Mouse (Mus musculus): ENCODE measurements around the gene Tbc1d2.
"Not testable (repeated sequence)": the region's sequence is repeated elsewhere in the genome, so short reads cannot be mapped to it uniquely, and the experiment has no call there.

Gene Tbc1d2

GRCm38 (mm10) chr4:46602704-46603103 lies 47.3 kb downstream of the Tbc1d2 start:
- no peak for DNase-seq (ENCODE audit: extremely low spot score, low read depth, low spot score)

DNA sequence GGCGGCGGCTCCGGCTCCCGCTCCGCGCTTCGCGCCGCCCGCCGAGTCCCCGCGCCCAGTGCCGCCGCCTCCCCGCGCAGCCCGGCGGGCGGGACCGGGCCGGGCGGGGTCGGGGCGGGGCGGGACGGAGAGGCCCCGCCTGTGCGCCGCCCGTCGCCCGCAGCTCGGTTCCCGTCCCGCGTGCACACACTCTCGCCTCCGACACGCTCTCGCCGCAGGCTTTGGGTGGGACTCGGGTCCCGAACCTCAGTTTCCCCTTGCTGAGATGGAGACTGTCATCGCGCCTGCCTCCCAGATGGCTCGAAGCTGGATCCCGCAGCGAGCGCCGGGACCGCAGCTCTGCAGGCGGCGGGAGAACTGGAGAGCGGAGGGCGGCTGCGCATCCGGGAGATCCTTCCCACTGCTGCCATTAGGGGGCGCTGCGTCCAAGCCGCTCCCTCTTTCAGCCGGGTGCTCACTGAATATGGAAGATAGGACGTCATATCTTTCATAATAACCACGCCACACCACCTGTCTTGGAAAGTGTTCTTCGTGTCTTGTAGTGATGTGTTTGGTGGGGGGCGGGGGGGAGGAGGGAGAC lies 48.1 kb downstream of the Tbc1d2 start, which contains the start of gene Coro2a:
Gene Coro2a, minus strand, starts transcription at position 359 of the 580 bp plus-strand sequence.
- no peak for DNase-seq (ENCODE audit: extremely low spot score, low read depth, low spot score)

GRCm38 (mm10) chr4:46601258-46601843 lies 48.7 kb downstream of the Tbc1d2 start:
- DNase-seq (ENCODE audit: extremely low spot score, low read depth, low spot score) = no peak

GRCm38 (mm10) chr4:46600473-46601257 lies 49.3 kb downstream of the Tbc1d2 start:
- DNase-seq (ENCODE audit: extremely low spot score, low read depth, low spot score) = no peak

DNA sequence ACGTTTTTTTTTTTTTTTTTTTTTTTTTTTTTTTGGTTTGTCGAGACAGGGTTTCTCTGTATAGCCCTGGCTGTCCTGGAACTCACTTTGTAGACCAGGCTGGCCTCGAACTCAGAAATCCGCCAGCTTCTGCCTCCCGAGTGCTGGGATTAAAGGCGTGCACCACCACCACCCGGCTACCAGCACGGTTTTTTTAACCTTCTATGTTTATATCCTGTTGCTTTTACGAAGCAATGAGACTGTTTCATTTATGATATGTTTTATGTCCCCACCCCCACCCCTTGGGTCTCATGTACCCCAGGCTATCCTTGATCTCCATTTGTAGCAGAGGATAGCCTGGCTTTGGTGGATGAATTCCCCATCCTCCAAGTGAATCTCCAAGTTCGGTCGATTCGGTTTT lies 50.4 kb downstream of the Tbc1d2 start:
- not testable (repeated sequence) for DNase-seq (ENCODE audit: extremely low spot score, low read depth, low spot score)

DNA sequence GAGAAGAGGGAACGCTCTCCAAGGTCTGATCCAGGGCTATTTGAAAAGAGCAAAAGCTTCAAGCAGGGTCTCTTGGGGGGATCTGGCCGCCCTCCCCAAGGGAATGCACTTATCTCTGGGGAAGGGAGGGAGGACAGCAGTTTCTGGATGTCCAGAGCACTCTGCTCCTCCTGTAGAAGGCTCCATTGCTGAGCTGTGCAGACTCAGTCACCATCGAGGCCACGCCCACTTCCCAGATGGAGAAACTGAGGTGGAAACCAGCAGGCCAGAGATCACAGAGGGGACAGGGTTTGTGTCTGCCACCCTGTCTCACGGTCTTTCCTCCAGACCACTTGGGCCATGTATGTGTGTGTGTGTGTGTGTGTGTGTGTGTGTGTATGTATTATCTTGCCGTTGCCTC lies 51.0 kb downstream of the Tbc1d2 start:
- no peak for DNase-seq (ENCODE audit: extremely low spot score, low read depth, low spot score)

GRCm38 (mm10) chr4:46598111-46598510 lies 51.9 kb downstream of the Tbc1d2 start:
- no peak for DNase-seq (ENCODE audit: extremely low spot score, low read depth, low spot score)

DNA sequence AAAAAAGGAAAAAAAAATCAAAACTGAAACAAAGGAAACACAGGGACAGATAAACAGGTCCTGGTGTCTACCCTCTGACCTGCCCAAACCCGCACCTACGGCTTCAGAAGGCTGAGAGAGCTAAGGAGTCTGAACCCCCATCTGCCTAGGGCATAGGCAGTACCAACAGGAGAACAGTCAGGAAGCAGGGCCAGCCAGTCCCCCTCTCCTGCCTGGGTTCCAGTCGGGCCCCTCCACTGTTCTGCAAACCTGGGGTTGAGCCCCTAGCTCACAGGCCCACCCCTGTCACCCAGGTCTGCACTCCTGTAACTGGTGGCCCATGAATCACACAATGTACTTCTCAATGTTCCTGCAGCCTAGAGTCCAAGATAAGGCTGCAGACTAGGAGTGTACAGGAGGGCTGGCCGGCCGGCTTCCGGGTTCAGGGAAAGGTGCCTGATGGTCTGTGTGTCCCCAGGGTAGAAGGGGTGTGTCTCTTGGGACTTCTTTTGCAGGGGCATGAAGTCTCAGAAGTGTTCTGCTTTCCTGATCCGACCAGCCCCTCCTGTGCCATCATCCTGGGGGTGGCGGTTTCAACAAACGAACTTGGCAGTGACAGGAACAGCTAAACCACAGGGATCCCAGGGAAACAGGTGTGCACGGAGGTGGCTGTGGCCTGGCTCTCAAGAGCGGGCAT lies 52.6 kb downstream of the Tbc1d2 start:
- no peak for DNase-seq (ENCODE audit: extremely low spot score, low read depth, low spot score)

GRCm38 (mm10) chr4:46596398-46596797 lies 53.6 kb downstream of the Tbc1d2 start:
- DNase-seq (ENCODE audit: extremely low spot score, low read depth, low spot score) = no peak

GRCm38 (mm10) chr4:46594131-46594530 lies 55.9 kb downstream of the Tbc1d2 start:
- DNase-seq (ENCODE audit: extremely low spot score, low read depth, low spot score) = no peak

DNA sequence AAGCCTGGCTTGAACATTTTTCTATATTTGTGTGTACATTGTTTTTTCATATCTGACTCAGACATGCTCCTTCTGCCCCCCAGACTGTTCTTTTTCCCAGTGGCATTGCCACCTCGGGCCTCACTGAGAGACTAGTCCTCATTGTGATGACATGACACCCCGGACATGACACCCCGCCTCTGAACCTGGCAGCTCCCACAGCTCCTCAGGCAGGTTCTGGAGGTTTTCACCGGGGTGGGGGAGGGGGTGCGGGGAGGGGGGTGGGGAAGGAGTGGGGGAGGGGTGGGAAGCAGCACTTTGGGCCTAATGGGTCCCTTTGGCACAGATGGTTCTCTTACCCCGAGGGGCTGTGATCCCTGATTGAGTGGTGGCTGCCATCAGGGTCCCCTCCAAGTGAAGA lies 56.5 kb downstream of the Tbc1d2 start:
- no peak for DNase-seq (ENCODE audit: extremely low spot score, low read depth, low spot score)

DNA sequence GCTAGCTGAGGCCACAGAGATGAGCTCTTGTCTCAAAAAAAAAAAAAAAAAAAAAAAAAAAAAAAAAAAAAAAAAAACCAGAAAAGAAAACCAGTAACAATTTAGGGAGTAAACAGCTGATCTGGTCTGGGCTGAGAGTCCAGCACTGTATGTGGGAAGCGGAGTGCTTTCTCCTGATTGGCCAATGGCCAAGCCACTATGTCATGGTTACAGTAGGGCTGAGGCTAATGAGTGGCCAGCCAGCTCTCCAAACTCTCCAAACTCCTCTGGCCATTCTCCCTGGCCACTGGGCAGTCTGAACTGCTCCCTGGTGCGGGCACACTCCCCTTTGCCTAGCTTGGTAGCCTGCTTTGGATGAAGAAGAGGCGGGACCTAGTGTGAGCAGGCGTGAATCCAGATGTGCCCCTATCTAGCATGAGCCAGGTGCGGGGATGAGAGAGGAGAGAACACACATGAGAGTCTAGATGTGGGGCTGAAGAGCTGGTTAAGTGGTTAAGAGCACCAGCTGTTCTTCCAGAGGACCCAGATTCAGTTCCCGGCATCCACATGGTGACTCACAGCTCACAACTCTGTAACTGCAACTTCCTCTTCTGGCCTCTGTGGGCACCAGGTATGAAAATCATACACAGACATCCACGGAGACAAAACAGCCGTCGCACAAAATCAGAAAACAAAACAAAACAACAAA lies 58.0 kb downstream of the Tbc1d2 start:
- DNase-seq (ENCODE audit: extremely low spot score, low read depth, low spot score) = no peak

DNA sequence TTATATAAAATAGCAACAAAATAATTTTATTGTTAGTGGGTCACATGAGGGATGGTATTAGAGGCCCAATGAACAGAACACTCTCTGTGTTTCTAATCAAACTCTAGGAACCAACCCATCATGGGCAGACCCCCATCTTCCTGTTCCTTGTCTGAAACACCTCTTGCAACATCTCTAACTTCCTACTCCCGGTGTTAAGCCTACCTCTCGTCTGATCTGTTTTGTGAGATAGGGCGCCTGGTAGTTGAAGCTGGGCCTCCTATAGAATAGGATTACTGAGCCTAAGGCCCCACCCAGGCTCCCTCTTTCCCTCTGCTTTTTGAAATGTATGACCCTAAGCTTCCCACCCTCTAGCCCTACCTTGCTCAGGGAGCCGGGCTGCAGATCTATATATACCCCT lies 59.2 kb downstream of the Tbc1d2 start:
- no peak for DNase-seq (ENCODE audit: extremely low spot score, low read depth, low spot score)

DNA sequence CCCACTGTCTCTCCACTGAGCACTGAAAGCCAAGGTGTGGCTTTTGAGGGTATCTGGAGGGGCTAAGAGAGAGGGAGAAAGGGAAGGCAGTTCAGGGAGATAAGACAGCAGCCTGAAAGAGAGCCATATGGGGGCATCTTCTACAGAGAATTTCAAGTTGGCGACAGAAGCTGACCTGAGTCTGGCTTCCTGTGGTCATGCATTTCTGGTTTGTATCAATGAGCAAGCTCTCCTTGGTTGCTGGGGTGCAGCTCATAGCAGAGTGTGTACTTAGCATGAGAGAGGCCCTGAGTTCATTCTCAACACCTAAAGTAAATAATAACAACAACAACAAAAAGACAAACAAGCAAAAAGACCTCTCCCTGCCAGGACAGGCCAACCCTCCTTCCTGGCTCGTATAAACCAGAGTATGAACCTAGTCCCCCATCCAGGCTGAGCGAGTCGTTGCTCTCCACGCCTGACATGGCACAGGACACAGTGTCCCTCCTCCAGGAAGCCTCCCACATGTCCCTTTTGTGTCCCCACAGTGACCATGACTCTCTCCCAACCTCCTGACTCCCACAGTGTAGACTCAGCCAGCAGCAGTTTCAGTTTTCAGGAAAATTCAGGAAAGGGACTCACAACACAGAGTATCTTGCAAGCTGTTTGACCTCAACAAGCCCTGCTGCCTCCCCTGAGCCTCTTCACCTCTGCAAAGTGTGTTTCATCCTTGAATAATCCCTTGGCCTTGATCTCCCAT lies 59.9 kb downstream of the Tbc1d2 start:
- DNase-seq (ENCODE audit: extremely low spot score, low read depth, low spot score) = no peak

DNA sequence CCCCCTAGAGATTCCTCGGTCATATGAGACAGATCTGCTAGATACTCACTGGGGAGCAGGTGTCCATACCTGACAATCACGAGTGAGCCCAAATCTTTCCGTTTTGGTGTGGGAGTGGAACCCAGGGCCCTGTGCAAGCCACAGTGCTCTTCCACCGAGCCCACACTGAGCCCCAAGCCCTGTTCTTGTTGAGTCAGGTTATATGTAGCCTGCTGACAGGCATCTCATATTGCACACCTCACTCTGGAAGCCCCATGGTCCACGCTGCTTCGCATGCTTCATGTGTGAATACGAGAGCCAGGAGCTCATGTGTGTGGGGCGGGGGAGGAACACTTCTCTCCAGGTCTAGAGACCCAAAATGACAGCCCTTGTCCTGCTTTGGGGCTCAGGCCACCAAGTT lies 60.9 kb downstream of the Tbc1d2 start:
- DNase-seq (ENCODE audit: extremely low spot score, low read depth, low spot score) = no peak

- DNase-seq (ENCODE audit: extremely low spot score, low read depth, low spot score) = no peak
Observed at GRCm38 (mm10) chr4:46586473-46586872, 63.5 kb downstream of the Tbc1d2 start.

DNA sequence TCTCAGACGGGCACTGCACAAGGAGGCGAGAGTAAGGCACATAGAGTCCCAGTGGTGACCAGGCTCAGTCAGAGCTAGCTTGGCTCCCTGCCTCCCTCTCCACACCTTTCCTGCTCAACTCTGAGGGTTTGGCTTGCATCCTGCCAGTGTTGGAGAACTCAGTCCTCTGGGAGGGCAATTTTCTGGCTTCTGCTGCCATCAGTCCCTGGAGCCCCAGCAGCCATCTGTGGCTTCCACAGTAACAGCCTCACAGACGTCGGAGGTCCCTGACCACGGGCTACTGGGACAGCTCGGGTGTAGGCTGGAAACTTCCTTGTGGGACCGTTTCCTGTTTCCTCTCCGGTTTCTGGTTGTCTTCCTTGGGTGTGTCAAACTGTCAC lies 64.2 kb downstream of the Tbc1d2 start:
- no peak for DNase-seq (ENCODE audit: extremely low spot score, low read depth, low spot score)

- no peak for DNase-seq (ENCODE audit: extremely low spot score, low read depth, low spot score)
Observed at GRCm38 (mm10) chr4:46585041-46585810, 64.8 kb downstream of the Tbc1d2 start.

- DNase-seq (ENCODE audit: extremely low spot score, low read depth, low spot score) = not testable (repeated sequence)
Observed at GRCm38 (mm10) chr4:46584536-46584935, 65.5 kb downstream of the Tbc1d2 start.

GRCm38 (mm10) chr4:46584084-46584483 lies 65.9 kb downstream of the Tbc1d2 start:
- not testable (repeated sequence) for DNase-seq (ENCODE audit: extremely low spot score, low read depth, low spot score)
